Mouse (Mus musculus) midbrain, embryonic 10.5 days (tissue): ENCODE measurements around the gene Ttk. TPM values are rescaled to one million over a fixed set of nuclear protein-coding genes. Genes with fewer than 3 reads are reported as not detected.

Experiments used
- DNase-seq: peaks from one replicate; pipeline ENCODE4 v3.0.0-alpha.2; 2017; ENCODE audit warnings: low spot score
- H3K27ac ChIP-seq: fragments of 300-500 bp; sonication (generic); replicated peaks from 2 replicates; pipeline ENCODE4 v1.5.1; 2016; ENCODE audit warnings: mild to moderate bottlenecking
- H3K27me3 ChIP-seq: fragments of 300-500 bp; sonication (generic); 2 replicates; pipeline ENCODE4 v1.6.1; 2016; ENCODE audit warnings: low read depth, mild to moderate bottlenecking; ENCODE audit not compliant: poor library complexity, severe bottlenecking
- H3K36me3 ChIP-seq: fragments of 300-500 bp; sonication (generic); 2 replicates; pipeline ENCODE4 v1.6.1; 2016; ENCODE audit warnings: mild to moderate bottlenecking, moderate library complexity
- H3K4me1 ChIP-seq: fragments of 300-500 bp; sonication (generic); 2 replicates; pipeline ENCODE4 v1.6.1; 2016
- H3K4me3 ChIP-seq: fragments of 300-500 bp; sonication (generic); 2 replicates; pipeline ENCODE4 v1.5.1; 2016; ENCODE audit warnings: mild to moderate bottlenecking, moderate library complexity
- H3K9me3 ChIP-seq: fragments of 300-500 bp; sonication (generic); replicated peaks from 2 replicates; pipeline ENCODE4 v1.6.1; 2016; ENCODE audit warnings: mild to moderate bottlenecking
- WGBS: fragments of 180-500 bp; shearing (Covaris S2); methylation state at CpG from one replicate; pipeline ENCODE4 v1.1.7; 2016; 5-methylcytosine and 5-hydroxymethylcytosine counted together
- polyA plus RNA-seq: library from polyadenylated mRNA; unstranded; fragments of >200 nt; fragmentation: Nextera tagmentation; extraction: Ambion mirVana; gene quantifications from 2 replicates; pipeline ENCODE4 v1.2.1, GENCODE M21; 2016

Gene Ttk
- polyA plus RNA-seq, 1 experiment from 2014 or later: 51.4 TPM

DNA sequence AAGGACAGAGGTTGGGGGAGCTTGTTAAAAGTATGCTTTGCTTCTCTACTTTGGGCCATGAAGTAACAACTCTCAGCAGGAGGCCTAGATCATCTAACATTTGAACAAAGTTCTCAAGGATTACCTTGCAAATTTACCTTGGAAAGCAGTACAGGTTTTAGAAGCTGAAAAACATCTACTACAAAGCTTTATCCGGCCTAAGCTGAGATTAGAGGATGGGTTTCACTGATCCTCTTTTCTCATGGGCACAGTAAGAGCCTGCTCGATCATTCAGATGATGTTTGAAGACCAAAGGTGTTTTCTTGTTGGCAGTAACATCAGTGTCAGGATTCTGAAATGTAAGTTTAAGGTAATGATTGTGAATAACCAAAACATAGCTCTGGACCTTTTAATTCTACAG, 76.4 kb downstream of the Ttk start:
- Histone ChIP-seq H3K4me1 (no peaks in the 10 kb centered on the region), H3K9me3 (no peaks in the 10 kb centered on the region), H3K36me3 (no peaks in the 10 kb centered on the region), H3K27me3 (no peaks in the 10 kb centered on the region), H3K4me3 (no peak overlapping the region), H3K27ac (no peak overlapping the region)
- no peak for DNase-seq
- WGBS: 85% methylated on average over 2 of the region's 2 CpGs

Other genes with a start within 250 kb of the Ttk start
- 34.5 and 35.8 TPM in 2 replicates for gene Elovl4, start 28.4 kb upstream of the Ttk start, polyA plus RNA-seq
- gene Bckdhb, start 90.5 kb downstream of the Ttk start, polyA plus RNA-seq: 57.2 and 68.6 TPM in 2 replicates